Mouse (Mus musculus) C2C12 (cell line): Measurements from ENCODE around the gene Ltbp1.

ENCODE experiments used
- CTCF ChIP-seq: IDR thresholded peaks from one replicate; pipeline ENCODE4 v1.5.1; 2011; ENCODE audit not compliant: control insufficient read depth, insufficient read depth, insufficient read length
- MYOG ChIP-seq: IDR thresholded peaks from one replicate; pipeline ENCODE4 v1.6.1; 2011; ENCODE audit not compliant: control insufficient read depth, insufficient read length; ENCODE audit errors: extremely low read depth

GRCm38 (mm10) chr17:75210526-75210925, 205.2 kb downstream of the Ltbp1 start:
- TF ChIP-seq MYOG = no peak
- no peak for TF ChIP-seq CTCF
